Mouse (Mus musculus): ENCODE data around the gene Gnb2. TPM values are rescaled to one million over a fixed set of nuclear protein-coding genes. Genes with fewer than 3 reads are reported as not detected.

The Gnb2 gene
- polyA plus RNA-seq, 2 experiments, result 460 to 770 TPM

GRCm38 (mm10) chr5:137521861-137522260 lies 11.4 kb downstream of the Gnb2 start:
- no peak for TF ChIP-seq POLR2A (IDR thresholded peaks at IDR 0.05; ENCODE audit: borderline replicate concordance, extremely low read depth, insufficient read depth, insufficient read length)
- Histone ChIP-seq H3K4me2 (replicated peaks; ENCODE audit: low read depth, low read length, severe bottlenecking) (no peak overlapping the region), H3K36me3 (ENCODE audit: control insufficient read depth, insufficient read depth, low read length) (peaks cover 93% of the 10 kb centered on the region), H3K9ac (ENCODE audit: low read depth, low read length, severe bottlenecking) (no peak overlapping the region), H3K4me1 (ENCODE audit: control insufficient read depth, insufficient read depth, low read length) (no peaks in the 10 kb centered on the region), H3K4me3 (replicated peaks; ENCODE audit: low read length) (no peak overlapping the region), H3K27ac (replicated peaks; ENCODE audit: low read depth, low read length) (no peak overlapping the region), H3K27me3 (ENCODE audit: control insufficient read depth, insufficient read depth, low read length) (no peaks in the 10 kb centered on the region), H3K9me3 (ENCODE audit: control insufficient read depth, low read length) (no peaks in the 10 kb centered on the region)
- DNase-seq (ENCODE audit: low spot score) (no peak), ATAC-seq (ENCODE audit: low FRiP score, low read depth) (no peak)
- WGBS, result 73% methylated on average over 9 of the region's 9 CpGs

GRCm38 (mm10) chr5:137519691-137520550 lies 13.4 kb downstream of the Gnb2 start:
- 90% methylated on average over 27 of the region's 27 CpGs for WGBS
- no peaks in the 10 kb centered on the region for H3K9me3 ChIP-seq (ENCODE audit: control insufficient read depth, low read length)
- H3K4me1 ChIP-seq (ENCODE audit: control insufficient read depth, insufficient read depth, low read length), result no peaks in the 10 kb centered on the region
- ATAC-seq (ENCODE audit: low FRiP score, low read depth) (no peak), DNase-seq (ENCODE audit: low spot score) (no peak)
- H3K4me3 ChIP-seq (replicated peaks; ENCODE audit: low read length), result no peak overlapping the region
- no peak overlapping the region for H3K9ac ChIP-seq (ENCODE audit: low read depth, low read length, severe bottlenecking)
- H3K36me3 ChIP-seq (ENCODE audit: control insufficient read depth, insufficient read depth, low read length), result peaks cover 75% of the 10 kb centered on the region
- no peaks in the 10 kb centered on the region for H3K27me3 ChIP-seq (ENCODE audit: control insufficient read depth, insufficient read depth, low read length)
- H3K4me2 ChIP-seq (replicated peaks; ENCODE audit: low read depth, low read length, severe bottlenecking), result no peak overlapping the region
- no peak for TF ChIP-seq POLR2A (IDR thresholded peaks at IDR 0.05; ENCODE audit: borderline replicate concordance, extremely low read depth, insufficient read depth, insufficient read length)
- no peak overlapping the region for H3K27ac ChIP-seq (replicated peaks; ENCODE audit: low read depth, low read length)

DNA sequence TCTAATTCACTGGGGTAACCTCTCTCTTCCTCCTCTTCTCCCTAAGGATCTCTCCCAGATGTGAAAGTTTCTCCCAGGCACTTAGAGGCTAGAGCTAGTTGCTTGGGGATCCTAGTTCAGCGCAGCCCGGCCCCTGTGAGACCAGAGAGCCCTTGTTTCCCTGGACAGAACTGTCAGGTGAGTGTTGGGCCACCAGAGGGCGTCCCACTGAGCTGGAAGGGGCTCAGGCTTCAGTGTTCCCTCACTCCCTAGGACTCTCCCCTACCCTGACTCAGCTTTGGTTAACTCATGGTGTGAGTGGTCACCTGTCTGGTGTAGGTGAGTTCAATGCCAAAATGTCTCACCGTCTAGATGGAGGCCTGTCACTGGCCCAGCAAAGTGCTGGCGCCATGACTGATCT lies 14.9 kb downstream of the Gnb2 start, which contains the start of gene Gigyf1:
TSS of gene Gigyf1 (plus strand) at position 113 of the 400 bp plus-strand sequence.
- Histone ChIP-seq H3K27ac (replicated peaks; ENCODE audit: low read depth, low read length) (no peak within 1 kb of the TSS), H3K4me2 (replicated peaks; ENCODE audit: low read depth, low read length, severe bottlenecking) (no peak within 1 kb of the TSS), H3K4me3 (replicated peaks; ENCODE audit: low read length) (no peak within 1 kb of the TSS), H3K36me3 (ENCODE audit: control insufficient read depth, insufficient read depth, low read length) (peaks cover 65% of the 10 kb centered on the region), H3K9ac (ENCODE audit: low read depth, low read length, severe bottlenecking) (no peak within 1 kb of the TSS), H3K4me1 (ENCODE audit: control insufficient read depth, insufficient read depth, low read length) (no peaks in the 10 kb centered on the region; the same call in 1 of the 2 replicates), H3K27me3 (ENCODE audit: control insufficient read depth, insufficient read depth, low read length) (no peaks in the 10 kb centered on the region), H3K9me3 (ENCODE audit: control insufficient read depth, low read length) (no peaks in the 10 kb centered on the region)
- ATAC-seq (ENCODE audit: low FRiP score, low read depth) (no peak), DNase-seq (ENCODE audit: low spot score) (no peak)
- 77% methylated on average over 5 of the region's 5 CpGs for WGBS
- TF ChIP-seq POLR2A (IDR thresholded peaks at IDR 0.05; ENCODE audit: borderline replicate concordance, extremely low read depth, insufficient read depth, insufficient read length), result no peak

- Histone ChIP-seq H3K9me3 (ENCODE audit: control insufficient read depth, low read length) (no peaks in the 10 kb centered on the region), H3K9ac (ENCODE audit: low read depth, low read length, severe bottlenecking) (no peak overlapping the region), H3K4me2 (replicated peaks; ENCODE audit: low read depth, low read length, severe bottlenecking) (no peak overlapping the region), H3K4me3 (replicated peaks; ENCODE audit: low read length) (no peak overlapping the region), H3K27ac (replicated peaks; ENCODE audit: low read depth, low read length) (no peak overlapping the region), H3K4me1 (ENCODE audit: control insufficient read depth, insufficient read depth, low read length) (peaks cover 11% of the 10 kb centered on the region), H3K36me3 (ENCODE audit: control insufficient read depth, insufficient read depth, low read length) (peaks cover 34% of the 10 kb centered on the region), H3K27me3 (ENCODE audit: control insufficient read depth, insufficient read depth, low read length) (no peaks in the 10 kb centered on the region)
- DNase-seq (ENCODE audit: low spot score) (no peak), ATAC-seq (ENCODE audit: low FRiP score, low read depth) (no peak)
- TF ChIP-seq POLR2A (IDR thresholded peaks at IDR 0.05; ENCODE audit: borderline replicate concordance, extremely low read depth, insufficient read depth, insufficient read length), result no peak
- 92% methylated on average over 3 of the region's 3 CpGs for WGBS
Observed at GRCm38 (mm10) chr5:137514811-137515210, 18.5 kb downstream of the Gnb2 start.

DNA sequence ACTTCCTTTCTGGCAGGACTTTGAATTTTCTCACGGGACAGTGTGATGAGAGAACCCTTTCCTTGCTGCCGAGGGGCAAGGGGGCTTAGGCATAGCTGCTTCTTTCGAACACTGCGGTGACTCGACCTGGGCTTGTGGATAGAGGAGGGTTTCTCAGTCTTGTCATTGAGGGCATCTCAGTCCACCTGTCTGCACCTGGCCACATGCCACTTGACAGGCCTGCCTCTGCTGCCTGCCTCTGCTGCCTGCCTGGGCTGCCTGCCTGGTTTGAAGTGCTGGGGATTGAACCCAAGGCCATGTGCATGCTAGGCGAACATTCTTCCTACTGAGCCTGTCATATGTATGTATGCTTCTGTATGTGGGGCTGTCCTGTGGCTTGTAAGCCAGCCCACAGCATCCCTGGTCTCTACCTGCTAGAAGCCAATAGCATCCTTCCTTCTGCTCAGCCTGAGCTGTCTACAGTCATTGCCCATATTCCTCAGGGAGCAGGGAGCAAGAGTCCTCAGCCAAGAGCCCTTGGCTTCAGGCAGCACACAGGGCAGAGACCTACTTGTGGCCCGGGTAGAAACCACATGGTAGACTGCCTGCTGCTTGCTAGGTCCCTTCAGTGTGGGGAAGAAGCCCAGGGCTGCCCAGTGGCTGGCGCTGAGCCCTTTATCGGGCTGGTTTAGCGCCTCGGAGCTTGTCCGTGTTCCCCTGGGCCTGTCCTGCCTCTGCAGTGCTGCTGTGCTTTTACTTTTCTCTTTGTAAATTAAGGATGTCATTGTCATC lies 19.2 kb downstream of the Gnb2 start:
- peaks cover 11% of the 10 kb centered on the region for H3K4me1 ChIP-seq (ENCODE audit: control insufficient read depth, insufficient read depth, low read length)
- H3K27me3 ChIP-seq (ENCODE audit: control insufficient read depth, insufficient read depth, low read length), result no peaks in the 10 kb centered on the region
- 88% methylated on average over 12 of the region's 12 CpGs for WGBS
- H3K9me3 ChIP-seq (ENCODE audit: control insufficient read depth, low read length), result no peaks in the 10 kb centered on the region
- no peak for TF ChIP-seq POLR2A (IDR thresholded peaks at IDR 0.05; ENCODE audit: borderline replicate concordance, extremely low read depth, insufficient read depth, insufficient read length)
- no peak overlapping the region for H3K27ac ChIP-seq (replicated peaks; ENCODE audit: low read depth, low read length)
- peaks cover 27% of the 10 kb centered on the region for H3K36me3 ChIP-seq (ENCODE audit: control insufficient read depth, insufficient read depth, low read length)
- no peak overlapping the region for H3K9ac ChIP-seq (ENCODE audit: low read depth, low read length, severe bottlenecking)
- H3K4me3 ChIP-seq (replicated peaks; ENCODE audit: low read length), result no peak overlapping the region
- no peak for ATAC-seq (ENCODE audit: low FRiP score, low read depth)
- no peak overlapping the region for H3K4me2 ChIP-seq (replicated peaks; ENCODE audit: low read depth, low read length, severe bottlenecking)
- DNase-seq (ENCODE audit: low spot score), result no peak

Data from limb, embryonic 14.5 days (tissue).